Mouse (Mus musculus): ENCODE measurements around the gene Evi5. TPM values are rescaled to one million over a fixed set of nuclear protein-coding genes. Genes with fewer than 3 reads are reported as not detected.

Evi5 gene
- polyA plus RNA-seq, 1 experiment = 72.9 TPM

DNA sequence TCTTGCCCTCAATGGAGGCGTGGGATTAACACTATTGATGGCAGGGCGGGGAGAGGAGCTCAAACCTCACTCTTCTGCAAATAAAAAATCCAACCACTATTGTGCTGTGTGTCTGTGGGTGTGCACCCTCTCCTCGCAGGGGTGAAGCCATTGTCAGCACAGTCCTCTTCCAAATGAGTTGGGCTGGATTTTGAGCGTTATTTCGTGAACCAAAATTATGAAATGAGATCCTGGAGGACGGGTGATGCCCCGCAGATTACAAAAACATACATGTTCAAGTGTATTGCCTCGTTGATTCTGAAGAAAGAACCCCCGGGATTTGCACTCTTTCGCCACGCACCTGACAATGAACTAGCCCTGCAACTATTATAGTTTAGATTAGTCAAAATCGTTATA lies 147.9 kb downstream of the Evi5 start:
- Histone ChIP-seq H3K36me3 (ENCODE audit: control insufficient read depth, insufficient read depth, low read length, poor library complexity, severe bottlenecking) (no peaks in the 10 kb centered on the region), H3K9me3 (replicated peaks; ENCODE audit: control insufficient read depth, insufficient read depth, low read length, poor library complexity, severe bottlenecking) (no peaks in the 10 kb centered on the region), H3K27me3 (ENCODE audit: control insufficient read depth, insufficient read depth, low read length, poor library complexity, severe bottlenecking) (peaks cover 20% of the 10 kb centered on the region), H3K4me1 (ENCODE audit: control insufficient read depth, insufficient read depth, low read length) (no peaks in the 10 kb centered on the region), H3K9ac (ENCODE audit: low read depth, poor library complexity, severe bottlenecking) (no peak overlapping the region), H3K27ac (ENCODE audit: insufficient read depth, low read length) (no peak overlapping the region), H3K4me3 (ENCODE audit: low read depth, low read length) (no peak overlapping the region)
- TF ChIP-seq EP300 (IDR thresholded peaks at IDR 0.05; ENCODE audit: insufficient read depth, low read depth, low read length) (no peak), POLR2A (IDR thresholded peaks at IDR 0.05; ENCODE audit: insufficient read depth, low read length) (no peak), CTCF (IDR thresholded peaks at IDR 0.05; ENCODE audit: low read depth, low read length) (no peak)

DNA sequence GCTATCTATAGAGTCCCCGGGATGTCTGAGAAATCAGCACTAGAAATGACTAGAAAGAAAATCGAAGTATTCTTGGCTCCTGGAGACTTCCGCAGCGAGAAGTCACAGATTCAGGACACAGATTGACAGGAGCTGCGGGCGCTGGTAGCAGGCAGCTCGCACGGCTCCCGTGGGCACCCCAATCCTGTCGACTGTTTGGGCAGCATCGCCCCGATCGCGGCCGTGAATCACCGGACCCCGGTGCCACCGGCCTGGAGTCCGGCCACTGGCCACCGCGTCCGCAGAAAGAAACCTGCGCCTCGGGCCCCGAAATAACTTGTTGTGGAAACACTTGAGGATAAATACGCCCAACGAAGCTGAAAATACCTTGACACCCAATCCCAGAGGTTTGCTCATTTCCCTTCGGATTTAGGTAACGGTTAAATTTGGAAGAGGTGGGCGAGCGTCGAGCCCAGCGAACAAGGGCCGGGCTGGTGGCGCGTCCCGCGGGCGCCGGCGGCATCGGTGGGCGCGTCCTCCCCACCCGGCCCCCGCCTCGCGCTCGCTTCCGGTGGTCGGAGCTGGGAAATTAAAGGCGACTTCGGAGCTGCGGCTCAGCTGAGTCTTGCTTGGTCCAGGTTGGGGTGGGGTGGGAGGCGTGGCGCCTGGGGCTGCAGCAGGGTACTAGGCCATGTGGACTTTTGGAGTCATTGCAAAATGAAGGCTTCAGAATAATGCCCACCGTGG lies 148.5 kb downstream of the Evi5 start:
- H3K4me3 ChIP-seq (ENCODE audit: low read depth, low read length) = peak overlapping the region; percentile 22; the same call in 1 of the 2 replicates
- H3K27me3 ChIP-seq (ENCODE audit: control insufficient read depth, insufficient read depth, low read length, poor library complexity, severe bottlenecking) = peaks cover 21% of the 10 kb centered on the region
- H3K27ac ChIP-seq (ENCODE audit: insufficient read depth, low read length) = no peak overlapping the region
- no peaks in the 10 kb centered on the region for H3K9me3 ChIP-seq (replicated peaks; ENCODE audit: control insufficient read depth, insufficient read depth, low read length, poor library complexity, severe bottlenecking)
- no peaks in the 10 kb centered on the region for H3K4me1 ChIP-seq (ENCODE audit: control insufficient read depth, insufficient read depth, low read length)
- H3K36me3 ChIP-seq (ENCODE audit: control insufficient read depth, insufficient read depth, low read length, poor library complexity, severe bottlenecking) = no peaks in the 10 kb centered on the region
- TF ChIP-seq EP300 (IDR thresholded peaks at IDR 0.05; ENCODE audit: insufficient read depth, low read depth, low read length) (no peak), POLR2A (IDR thresholded peaks at IDR 0.05; ENCODE audit: insufficient read depth, low read length) (no peak), CTCF (IDR thresholded peaks at IDR 0.05; ENCODE audit: low read depth, low read length) (no peak)
- no peak overlapping the region for H3K9ac ChIP-seq (ENCODE audit: low read depth, poor library complexity, severe bottlenecking)

DNA sequence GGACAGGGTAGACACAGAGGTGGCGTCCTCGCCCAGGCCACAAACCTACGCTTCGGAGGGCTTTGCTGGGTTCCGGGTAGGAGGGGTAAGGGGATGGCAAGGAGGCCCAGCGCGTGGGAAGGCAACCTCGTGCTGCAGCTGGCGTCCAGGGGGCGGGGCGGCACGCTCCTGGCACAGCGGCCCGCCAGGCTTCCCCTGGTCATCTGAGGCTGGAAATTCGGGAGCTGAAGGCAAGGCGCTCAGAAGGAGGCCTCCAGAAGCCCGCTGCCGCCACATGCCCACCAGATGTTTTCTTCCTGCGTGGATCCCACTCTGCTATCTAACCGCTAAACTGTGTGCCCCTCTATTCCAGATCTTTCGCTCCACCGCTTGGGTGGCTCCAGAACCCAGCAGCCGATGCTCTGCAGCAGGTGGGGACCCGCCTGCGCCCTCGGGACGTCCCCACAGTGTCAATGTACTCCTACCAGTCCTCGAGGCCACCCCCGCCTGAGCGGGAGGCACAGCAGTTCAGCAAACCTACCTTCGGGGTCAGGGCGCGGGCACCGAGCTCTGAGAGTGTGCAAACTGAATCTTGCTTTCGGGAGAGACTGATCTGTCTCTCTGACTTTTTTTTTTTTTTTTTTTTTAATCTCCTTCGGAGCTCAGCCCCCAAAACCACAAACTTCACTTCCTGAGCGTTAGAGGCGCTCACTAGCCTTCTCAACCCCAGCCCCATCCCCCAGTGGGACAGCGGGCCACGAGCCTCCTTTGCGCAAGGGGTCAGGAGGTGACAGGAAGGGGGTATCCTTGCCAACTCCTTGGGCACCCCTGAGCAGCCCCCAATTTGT lies 149.3 kb downstream of the Evi5 start, which contains the start of gene Gfi1:
Gene Gfi1 (minus strand): TSS at position 602 of the 827 bp plus-strand sequence.
- Histone ChIP-seq H3K9ac (ENCODE audit: low read depth, poor library complexity, severe bottlenecking) (no peak within 1 kb of the TSS), H3K27me3 (ENCODE audit: control insufficient read depth, insufficient read depth, low read length, poor library complexity, severe bottlenecking) (peaks cover 22% of the 10 kb centered on the region), H3K9me3 (replicated peaks; ENCODE audit: control insufficient read depth, insufficient read depth, low read length, poor library complexity, severe bottlenecking) (no peaks in the 10 kb centered on the region), H3K27ac (ENCODE audit: insufficient read depth, low read length) (no peak within 1 kb of the TSS), H3K4me1 (ENCODE audit: control insufficient read depth, insufficient read depth, low read length) (no peaks in the 10 kb centered on the region), H3K4me3 (ENCODE audit: low read depth, low read length) (peak within 1 kb of the TSS; percentile 22), H3K36me3 (ENCODE audit: control insufficient read depth, insufficient read depth, low read length, poor library complexity, severe bottlenecking) (no peaks in the 10 kb centered on the region)
- TF ChIP-seq CTCF (IDR thresholded peaks at IDR 0.05; ENCODE audit: low read depth, low read length) = no peak
- TF ChIP-seq EP300 (IDR thresholded peaks at IDR 0.05; ENCODE audit: insufficient read depth, low read depth, low read length) = no peak
- TF ChIP-seq POLR2A (IDR thresholded peaks at IDR 0.05; ENCODE audit: insufficient read depth, low read length) = no peak

DNA sequence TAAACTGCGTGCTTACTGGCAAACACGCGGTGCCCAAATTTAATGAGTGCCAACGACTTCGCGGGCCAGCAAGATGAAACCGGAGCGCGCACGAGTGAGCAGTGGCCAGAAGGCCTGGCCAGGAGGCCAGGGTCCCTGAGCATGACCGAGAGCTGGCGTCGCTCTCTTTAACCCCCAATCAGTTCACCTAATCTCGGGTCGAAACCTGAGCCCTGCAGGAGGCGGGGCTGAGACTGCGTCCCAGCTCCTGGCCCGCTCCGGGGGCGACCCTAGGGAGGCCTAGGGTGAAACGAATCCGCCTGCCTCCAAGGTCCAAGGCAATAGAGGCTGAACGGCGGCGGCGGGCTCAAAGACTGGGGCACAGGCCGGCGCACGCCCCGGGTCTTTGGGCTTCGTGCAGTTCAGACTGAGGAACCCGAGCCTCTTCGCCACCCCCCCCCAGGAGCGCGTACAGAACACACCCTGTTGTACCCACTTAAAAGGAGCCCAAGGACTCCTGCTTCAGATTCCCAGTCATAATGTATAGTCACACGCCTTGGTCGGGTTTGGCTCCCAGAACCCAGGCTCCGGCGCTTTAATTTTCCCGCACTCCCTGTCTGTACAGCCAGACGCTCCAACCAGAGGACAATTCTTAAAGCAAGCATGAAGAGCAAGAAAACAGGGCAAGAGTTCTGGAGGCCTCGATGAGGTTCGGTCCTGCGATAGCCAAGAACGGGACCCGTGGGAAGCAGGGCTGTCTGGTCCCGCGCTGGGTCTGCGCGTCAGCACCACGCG lies 150.1 kb downstream of the Evi5 start:
- H3K27ac ChIP-seq (ENCODE audit: insufficient read depth, low read length) = no peak overlapping the region
- no peaks in the 10 kb centered on the region for H3K9me3 ChIP-seq (replicated peaks; ENCODE audit: control insufficient read depth, insufficient read depth, low read length, poor library complexity, severe bottlenecking)
- no peak overlapping the region for H3K9ac ChIP-seq (ENCODE audit: low read depth, poor library complexity, severe bottlenecking)
- TF ChIP-seq POLR2A (IDR thresholded peaks at IDR 0.05; ENCODE audit: insufficient read depth, low read length) (no peak), EP300 (IDR thresholded peaks at IDR 0.05; ENCODE audit: insufficient read depth, low read depth, low read length) (no peak)
- H3K4me1 ChIP-seq (ENCODE audit: control insufficient read depth, insufficient read depth, low read length) = no peaks in the 10 kb centered on the region
- peaks cover 23% of the 10 kb centered on the region for H3K27me3 ChIP-seq (ENCODE audit: control insufficient read depth, insufficient read depth, low read length, poor library complexity, severe bottlenecking)
- peak overlapping the region; percentile 20 for H3K4me3 ChIP-seq (ENCODE audit: low read depth, low read length)
- H3K36me3 ChIP-seq (ENCODE audit: control insufficient read depth, insufficient read depth, low read length, poor library complexity, severe bottlenecking) = no peaks in the 10 kb centered on the region

DNA sequence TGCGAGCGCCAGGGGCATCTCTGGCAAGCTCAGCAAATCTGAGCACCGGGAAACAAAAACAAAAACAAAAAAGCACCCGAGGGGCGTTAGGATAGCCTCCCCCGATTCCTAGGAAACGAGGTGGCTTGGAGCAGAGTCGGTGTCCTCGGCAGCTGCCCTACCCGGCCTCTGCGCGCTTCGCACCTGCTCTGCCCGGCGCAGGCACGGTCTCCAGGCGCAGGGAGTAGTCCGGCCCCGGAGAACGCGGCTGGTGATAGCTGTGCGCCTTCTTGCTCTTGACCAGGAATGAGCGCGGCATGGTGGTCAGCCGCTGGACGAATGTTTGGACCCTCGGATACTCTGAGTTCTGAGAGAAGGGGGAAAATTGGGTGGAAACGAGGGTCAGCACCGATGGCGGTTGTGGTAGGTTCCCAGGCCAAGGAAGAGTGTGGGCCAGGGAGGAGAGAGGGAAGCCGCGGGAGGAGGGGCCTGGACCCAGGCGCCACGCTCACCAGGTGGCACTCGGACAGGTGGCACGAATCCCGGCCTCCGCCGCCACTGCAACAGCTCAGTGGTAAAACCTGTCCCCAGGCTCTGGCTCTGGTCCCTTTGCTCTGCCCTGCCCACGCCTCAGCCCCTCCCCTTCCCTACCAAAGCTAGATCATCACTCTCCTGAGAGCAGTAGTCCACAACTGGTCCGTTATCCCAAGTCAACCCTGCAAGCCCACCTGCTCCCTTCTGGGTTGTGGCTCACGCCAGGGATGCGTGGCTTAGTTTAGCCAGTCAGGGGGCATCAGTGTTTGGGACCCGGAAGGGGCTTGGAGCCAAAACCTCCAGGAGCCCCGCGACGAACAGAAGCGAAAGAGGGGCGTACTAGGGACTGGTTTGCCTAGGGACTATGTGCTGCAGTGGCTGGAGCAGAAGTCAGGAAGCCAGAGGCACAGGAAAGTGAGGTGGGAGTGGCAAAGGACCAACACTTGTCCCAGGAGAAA lies 151.1 kb downstream of the Evi5 start:
- peaks cover 25% of the 10 kb centered on the region for H3K27me3 ChIP-seq (ENCODE audit: control insufficient read depth, insufficient read depth, low read length, poor library complexity, severe bottlenecking)
- H3K4me3 ChIP-seq (ENCODE audit: low read depth, low read length) = peak overlapping the region; percentile 21
- no peaks in the 10 kb centered on the region for H3K4me1 ChIP-seq (ENCODE audit: control insufficient read depth, insufficient read depth, low read length)
- no peaks in the 10 kb centered on the region for H3K9me3 ChIP-seq (replicated peaks; ENCODE audit: control insufficient read depth, insufficient read depth, low read length, poor library complexity, severe bottlenecking)
- no peak overlapping the region for H3K9ac ChIP-seq (ENCODE audit: low read depth, poor library complexity, severe bottlenecking)
- H3K36me3 ChIP-seq (ENCODE audit: control insufficient read depth, insufficient read depth, low read length, poor library complexity, severe bottlenecking) = no peaks in the 10 kb centered on the region
- no peak overlapping the region for H3K27ac ChIP-seq (ENCODE audit: insufficient read depth, low read length)
- TF ChIP-seq EP300 (IDR thresholded peaks at IDR 0.05; ENCODE audit: insufficient read depth, low read depth, low read length) (no peak), CTCF (IDR thresholded peaks at IDR 0.05; ENCODE audit: low read depth, low read length) (no peak), POLR2A (IDR thresholded peaks at IDR 0.05; ENCODE audit: insufficient read depth, low read length) (no peak)
